Mouse (Mus musculus) adrenal gland, postnatal 25 days (tissue): ENCODE results near the gene Wdr20rt. TPM values are rescaled to one million over a fixed set of nuclear protein-coding genes. Genes with fewer than 3 reads are reported as not detected.
A peak's percentile ranks its signal among the peaks of the same experiment; 100 is the strongest.
"Not testable (repeated sequence)": the region's sequence is repeated elsewhere in the genome, so short reads cannot be mapped to it uniquely, and the experiment has no call there.

Experiments used
- DNase-seq: peaks from one replicate; pipeline ENCODE4 v3.0.0; 2021; ENCODE audit warnings: mixed read lengths
- long read RNA-seq: library from polyadenylated mRNA; stranded (forward); transcript quantifications from one replicate; pipeline ENCODE4 v2.0.0, GENCODE M21; 2021
- total RNA-seq: library from RNA; stranded (reverse); gene quantifications from 2 replicates; pipeline ENCODE4 v1.2.3, GENCODE M21; 2021

The Wdr20rt gene
- not detected in 2 replicates for total RNA-seq
- long read RNA-seq, result 0 reads

GRCm38 (mm10) chr12:65225467-65225945 lies at the start of gene Wdr20rt:
Gene Wdr20rt, plus strand, starts transcription at chr12:65225517.
- DNase-seq, result no peak

- no peak for DNase-seq
These were observed 38.0 kb upstream of the Wdr20rt start for GRCm38 (mm10) chr12:65187365-65187764.

- DNase-seq, result no peak
These were observed 36.1 kb upstream of the Wdr20rt start for GRCm38 (mm10) chr12:65189213-65189612.

- no peak for DNase-seq
These were observed 31.2 kb upstream of the Wdr20rt start for GRCm38 (mm10) chr12:65194003-65194530.

- DNase-seq, result no peak
These were observed 23.5 kb upstream of the Wdr20rt start for GRCm38 (mm10) chr12:65201812-65202211.

GRCm38 (mm10) chr12:65206431-65206830 lies 18.9 kb upstream of the Wdr20rt start:
- DNase-seq, result no peak

- no peak for DNase-seq
These were observed 8.9 kb upstream of the Wdr20rt start for GRCm38 (mm10) chr12:65216404-65216840.

- no peak for DNase-seq
These were observed 3.3 kb downstream of the Wdr20rt start for GRCm38 (mm10) chr12:65228628-65229027.

- DNase-seq, result no peak
These were observed 3.7 kb downstream of the Wdr20rt start for GRCm38 (mm10) chr12:65229041-65229440.

- not testable (repeated sequence) for DNase-seq
These were observed 7.5 kb downstream of the Wdr20rt start for GRCm38 (mm10) chr12:65232801-65233200.

- no peak for DNase-seq
These were observed 24.9 kb downstream of the Wdr20rt start for GRCm38 (mm10) chr12:65250116-65250738.

- DNase-seq, result no peak
These were observed 31.6 kb downstream of the Wdr20rt start for GRCm38 (mm10) chr12:65256887-65257286.

- DNase-seq, result peak; percentile 6
These were observed 33.2 kb downstream of the Wdr20rt start for GRCm38 (mm10) chr12:65258212-65259138.

GRCm38 (mm10) chr12:65259139-65260111 lies 34.1 kb downstream of the Wdr20rt start:
- no peak for DNase-seq

- DNase-seq, result no peak
These were observed 43.1 kb downstream of the Wdr20rt start for GRCm38 (mm10) chr12:65268311-65268984.

GRCm38 (mm10) chr12:65269406-65269805 lies 44.1 kb downstream of the Wdr20rt start:
- no peak for DNase-seq

GRCm38 (mm10) chr12:65273807-65274206 lies 48.5 kb downstream of the Wdr20rt start:
- DNase-seq, result no peak
